ENCODE assay signal across 13 mouse cellular contexts in genomic region chr7:37474284-37474683, GRCm38 (mm10).
"Had no signal": no experiment of that assay in that cellular context is flagged by ENCODE, and none has a peak within 500 bp of the region (broad histone marks: within the 10 kb centered on the region; RNA-seq: fewer than 3 reads in every experiment).

No protein-coding gene starts in this region.

- H3K27me3 ChIP-seq: liver, embryonic 15.5 days; megakaryocyte, embryonic 14.5 days; midbrain, embryonic 12.5 days; stomach, embryonic 15.5 days had no signal

- H3K9ac ChIP-seq: liver, embryonic 15.5 days; midbrain, embryonic 12.5 days; stomach, embryonic 15.5 days had no signal

- H3K9me3 ChIP-seq: limb, embryonic 10.5 days; liver, embryonic 15.5 days; midbrain, embryonic 12.5 days; stomach, embryonic 15.5 days had no signal

- DNase-seq: kidney, postnatal 14 days; lung, adult 2 months; right cerebral cortex, postnatal 14 days; thymus, postnatal 4 days had no signal

- H3K4me1 ChIP-seq: liver, embryonic 15.5 days; megakaryocyte, embryonic 14.5 days; midbrain, embryonic 12.5 days; stomach, embryonic 15.5 days had no signal

- H3K36me3 ChIP-seq: limb, embryonic 10.5 days; liver, embryonic 15.5 days; stomach, embryonic 15.5 days had no signal

- H3K4me3 ChIP-seq: left cerebral cortex, adult 2 months; limb, embryonic 10.5 days; liver, embryonic 15.5 days; megakaryocyte, embryonic 14.5 days; midbrain, embryonic 12.5 days; stomach, embryonic 15.5 days had no signal

- H3K27ac ChIP-seq: left cerebral cortex, adult 2 months; limb, embryonic 10.5 days; liver, embryonic 15.5 days; macrophage; midbrain, embryonic 12.5 days; stomach, embryonic 15.5 days had no signal

- ATAC-seq: intestine, postnatal 0 days had no signal

- H3K4me2 ChIP-seq: liver, embryonic 11.5 days; liver, embryonic 15.5 days; midbrain, embryonic 12.5 days; stomach, embryonic 15.5 days had no signal
